Mouse (Mus musculus) liver, adult 2 months (tissue): ENCODE data around the gene Igf1r.

ENCODE experiments used
- CTCF ChIP-seq: fragments of 200-500 bp; IDR thresholded peaks from 2 replicates; pipeline ENCODE4 v1.5.1; 2011; ENCODE audit warnings: low read depth, low read length, control low read depth
- POLR2A ChIP-seq: fragments of 200-500 bp; IDR thresholded peaks from 2 replicates; pipeline ENCODE4 v1.6.1; 2011; ENCODE audit warnings: low read length, control low read depth; ENCODE audit not compliant: insufficient read depth; ENCODE audit errors: extremely low read depth

- TF ChIP-seq CTCF (no peak), POLR2A (no peak)
Observed at GRCm38 (mm10) chr7:68072524-68073459, 120.2 kb downstream of the Igf1r start.
